Mouse (Mus musculus): ENCODE measurements around the gene Coa4. TPM values are rescaled to one million over a fixed set of nuclear protein-coding genes. Genes with fewer than 3 reads are reported as not detected.

Coa4 gene
- total RNA-seq (2023), result 10 to 100 TPM; 16.2 to 20.1 TPM

GRCm38 (mm10) chr7:100536804-100537518 is at the start of gene Coa4:
Gene Coa4, plus strand, starts transcription at chr7:100537071.

GRCm38 (mm10) chr7:100493117-100493483 is 43.8 kb upstream of the Coa4 start, which contains the start of gene Ucp2:
Gene Ucp2, plus strand, starts transcription at chr7:100493337.

GRCm38 (mm10) chr7:100514573-100514972 is 22.3 kb upstream of the Coa4 start, which contains the start of gene Dnajb13:
Gene Dnajb13, minus strand, starts transcription at chr7:100514960.

Other genes with a start within 250 kb of the Coa4 start
- gene C2cd3, start 164.8 kb upstream of the Coa4 start, total RNA-seq (2023), result 10 to 100 TPM; 26.0 to 27.2 TPM
- gene Ppme1, start 164.8 kb upstream of the Coa4 start, total RNA-seq (2023), result 10 to 100 TPM; 18.2 to 26.6 TPM
- under 1 TPM; 0.22 to 0.38 TPM for gene Ucp3, start 64.1 kb upstream of the Coa4 start, total RNA-seq (2023)
- gene Ucp2, start 43.7 kb upstream of the Coa4 start, total RNA-seq (2023), result 1,000 to 10,000 TPM; 1,531 to 1,532 TPM
- gene Dnajb13, start 22.1 kb upstream of the Coa4 start, total RNA-seq (2023), result not detected
- 100 to 1,000 TPM; 141 to 145 TPM for gene Rab6a, start 70.3 kb downstream of the Coa4 start, total RNA-seq (2023)
- gene Mrpl48, start 71.2 kb downstream of the Coa4 start, total RNA-seq (2023), result 10 to 100 TPM; 30.1 to 31.1 TPM
- gene Plekhb1, start 125.3 kb downstream of the Coa4 start, total RNA-seq (2023), result not detected
- 10 to 100 TPM; 38.8 to 52.5 TPM for gene Fam168a, start 169.6 kb downstream of the Coa4 start, total RNA-seq (2023)